Mouse (Mus musculus): ENCODE measurements around the gene Gm32717. TPM values are rescaled to one million over a fixed set of nuclear protein-coding genes. Genes with fewer than 3 reads are reported as not detected.
"Not testable (repeated sequence)": the region's sequence is repeated elsewhere in the genome, so short reads cannot be mapped to it uniquely, and the experiment has no call there.

Gm32717 gene
- polyA plus RNA-seq (2014; fragmentation: Nextera tagmentation; extraction: Ambion mirVana), result 0.21 and 0.34 TPM in 2 replicates

DNA sequence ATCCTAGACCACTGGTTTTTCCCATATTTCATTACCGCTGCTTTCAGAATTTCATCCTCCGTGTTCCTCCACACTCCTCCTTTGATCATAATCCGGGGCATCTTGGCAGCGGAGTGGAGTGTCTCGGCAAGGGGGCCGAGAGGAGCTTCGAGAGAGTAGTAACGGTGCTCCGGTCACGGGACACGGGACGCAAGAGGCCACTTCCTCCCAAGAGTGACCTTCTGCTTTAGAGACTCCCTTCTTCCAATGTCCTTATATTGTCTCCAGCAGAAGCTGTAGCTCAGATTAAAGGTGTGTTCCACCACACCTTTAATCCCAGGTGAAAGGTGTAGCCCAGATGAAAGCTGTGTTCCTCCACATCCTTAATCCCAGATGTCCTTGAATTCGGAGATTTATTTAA is at the start of gene Gm32717:
Gene Gm32717, minus strand, starts transcription at position 101 of the 400 bp plus-strand sequence.
- H3K4me2 ChIP-seq (ENCODE audit: low read length); H3K4me3 ChIP-seq (replicated peaks; ENCODE audit: low read depth, low read length); H3K36me3 ChIP-seq (ENCODE audit: control insufficient read depth, insufficient read depth, low read length); ATAC-seq (ENCODE audit: low FRiP score, low TSS enrichment); DNase-seq; H3K4me1 ChIP-seq (ENCODE audit: control insufficient read depth, insufficient read depth, low read length); H3K27me3 ChIP-seq (ENCODE audit: control insufficient read depth, insufficient read depth, low read length); H3K9ac ChIP-seq (replicated peaks; ENCODE audit: low read length); H3K27ac ChIP-seq (replicated peaks; ENCODE audit: low read depth, low read length); H3K9me3 ChIP-seq (ENCODE audit: control insufficient read depth, low read length): not testable (repeated sequence)
- no CpG with 5 or more reads among the region's 13 CpGs for WGBS

DNA sequence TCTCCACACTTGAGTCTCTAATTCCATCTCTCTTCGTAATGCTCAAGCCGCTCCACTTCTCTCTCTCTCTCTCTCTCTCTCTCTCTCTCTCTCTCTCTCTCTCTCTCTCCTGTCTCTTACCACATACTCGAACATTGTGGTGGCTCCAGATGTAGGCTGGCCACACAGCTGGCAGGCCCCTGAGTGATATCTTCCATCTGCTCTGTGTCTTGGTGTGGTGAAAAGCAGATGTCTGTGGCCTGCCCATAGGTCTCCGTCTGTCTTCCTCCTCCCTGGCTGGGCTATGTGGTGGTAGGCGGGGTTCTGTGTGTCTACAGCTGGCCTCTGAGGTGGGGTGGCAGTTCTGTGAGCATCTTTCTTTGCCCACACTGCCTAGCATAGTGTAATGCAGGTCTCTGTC is 42.4 kb upstream of the Gm32717 start:
- H3K27ac ChIP-seq (replicated peaks; ENCODE audit: low read depth, low read length); H3K27me3 ChIP-seq (ENCODE audit: control insufficient read depth, insufficient read depth, low read length); H3K4me1 ChIP-seq (ENCODE audit: control insufficient read depth, insufficient read depth, low read length); DNase-seq; H3K9ac ChIP-seq (replicated peaks; ENCODE audit: low read length); ATAC-seq (ENCODE audit: low FRiP score, low TSS enrichment); H3K4me3 ChIP-seq (replicated peaks; ENCODE audit: low read depth, low read length); H3K4me2 ChIP-seq (ENCODE audit: low read length); H3K36me3 ChIP-seq (ENCODE audit: control insufficient read depth, insufficient read depth, low read length); H3K9me3 ChIP-seq (ENCODE audit: control insufficient read depth, low read length): not testable (repeated sequence)
- 85% methylated on average over 3 of the region's 5 CpGs for WGBS

DNA sequence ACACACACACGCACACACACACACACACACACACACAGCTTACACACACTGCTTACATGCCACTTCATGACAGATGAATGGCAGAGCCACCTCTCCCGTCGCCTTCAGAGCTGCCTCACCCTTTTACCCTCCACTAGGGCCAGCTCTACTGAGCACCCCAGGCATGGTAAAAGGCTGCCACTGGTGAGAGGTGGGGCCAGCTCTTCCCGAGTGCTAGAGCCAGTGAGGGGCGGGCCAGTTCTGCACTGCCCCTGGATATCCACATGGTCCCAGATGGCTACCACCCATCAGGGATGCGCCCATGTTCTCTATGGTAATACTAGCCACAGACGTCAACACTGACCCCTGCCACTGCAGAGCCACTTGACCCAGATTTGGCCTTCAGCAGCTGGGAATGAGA is 42.0 kb upstream of the Gm32717 start:
- not testable (repeated sequence) for H3K27me3 ChIP-seq (ENCODE audit: control insufficient read depth, insufficient read depth, low read length); H3K4me1 ChIP-seq (ENCODE audit: control insufficient read depth, insufficient read depth, low read length); ATAC-seq (ENCODE audit: low FRiP score, low TSS enrichment); H3K4me3 ChIP-seq (replicated peaks; ENCODE audit: low read depth, low read length); H3K9ac ChIP-seq (replicated peaks; ENCODE audit: low read length); H3K9me3 ChIP-seq (ENCODE audit: control insufficient read depth, low read length); DNase-seq; H3K4me2 ChIP-seq (ENCODE audit: low read length); H3K36me3 ChIP-seq (ENCODE audit: control insufficient read depth, insufficient read depth, low read length); H3K27ac ChIP-seq (replicated peaks; ENCODE audit: low read depth, low read length)
- 82% methylated on average over 7 of the region's 7 CpGs for WGBS

DNA sequence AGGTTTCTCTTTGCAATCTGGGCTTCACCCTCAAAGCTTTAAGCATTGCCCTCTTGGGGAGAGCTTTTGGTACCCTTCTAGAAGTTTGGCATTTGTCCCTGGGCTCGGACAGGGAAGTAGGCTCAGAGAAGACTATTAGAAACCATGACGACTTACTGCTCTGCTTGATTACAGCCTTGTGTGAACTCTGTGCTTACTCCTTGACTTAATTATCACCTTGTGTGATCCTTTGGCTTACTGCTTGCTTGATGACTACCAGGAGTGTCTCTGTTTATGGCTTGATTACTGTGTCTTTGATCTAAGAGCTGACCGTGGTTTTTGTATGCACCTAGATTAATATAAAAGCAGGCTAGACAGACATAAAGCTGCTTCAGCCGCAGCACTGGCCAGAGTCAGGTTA is 37.5 kb upstream of the Gm32717 start:
- H3K4me1 ChIP-seq (ENCODE audit: control insufficient read depth, insufficient read depth, low read length); H3K9me3 ChIP-seq (ENCODE audit: control insufficient read depth, low read length); H3K4me2 ChIP-seq (ENCODE audit: low read length); DNase-seq; H3K27me3 ChIP-seq (ENCODE audit: control insufficient read depth, insufficient read depth, low read length); H3K36me3 ChIP-seq (ENCODE audit: control insufficient read depth, insufficient read depth, low read length); ATAC-seq (ENCODE audit: low FRiP score, low TSS enrichment); H3K9ac ChIP-seq (replicated peaks; ENCODE audit: low read length); H3K27ac ChIP-seq (replicated peaks; ENCODE audit: low read depth, low read length); H3K4me3 ChIP-seq (replicated peaks; ENCODE audit: low read depth, low read length): not testable (repeated sequence)
- no CpG with 5 or more reads among the region's 4 CpGs for WGBS

DNA sequence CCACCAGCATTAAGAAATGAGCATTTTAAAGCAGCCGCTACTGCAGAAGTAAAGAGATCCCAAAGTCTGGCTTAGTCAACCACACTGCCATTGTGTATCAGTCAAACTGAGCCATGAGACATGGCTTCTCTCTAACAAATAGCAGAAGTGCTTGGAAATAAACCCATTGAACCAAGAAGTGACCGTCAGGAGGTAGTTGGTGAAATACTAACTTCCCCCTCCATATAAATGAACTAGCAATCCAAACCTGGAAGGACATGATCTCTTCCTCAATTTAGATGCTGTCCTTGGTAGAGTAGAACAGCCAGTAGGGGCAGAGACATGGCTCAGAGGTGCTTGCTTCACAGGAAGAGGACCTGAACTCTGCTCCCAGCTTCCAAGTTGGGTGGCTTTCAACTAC is 30.8 kb upstream of the Gm32717 start:
- no CpG with 5 or more reads among the region's 2 CpGs for WGBS
- H3K4me1 ChIP-seq (ENCODE audit: control insufficient read depth, insufficient read depth, low read length); H3K9ac ChIP-seq (replicated peaks; ENCODE audit: low read length); H3K36me3 ChIP-seq (ENCODE audit: control insufficient read depth, insufficient read depth, low read length); H3K4me2 ChIP-seq (ENCODE audit: low read length); H3K9me3 ChIP-seq (ENCODE audit: control insufficient read depth, low read length); DNase-seq; H3K27me3 ChIP-seq (ENCODE audit: control insufficient read depth, insufficient read depth, low read length); ATAC-seq (ENCODE audit: low FRiP score, low TSS enrichment); H3K27ac ChIP-seq (replicated peaks; ENCODE audit: low read depth, low read length); H3K4me3 ChIP-seq (replicated peaks; ENCODE audit: low read depth, low read length): not testable (repeated sequence)

DNA sequence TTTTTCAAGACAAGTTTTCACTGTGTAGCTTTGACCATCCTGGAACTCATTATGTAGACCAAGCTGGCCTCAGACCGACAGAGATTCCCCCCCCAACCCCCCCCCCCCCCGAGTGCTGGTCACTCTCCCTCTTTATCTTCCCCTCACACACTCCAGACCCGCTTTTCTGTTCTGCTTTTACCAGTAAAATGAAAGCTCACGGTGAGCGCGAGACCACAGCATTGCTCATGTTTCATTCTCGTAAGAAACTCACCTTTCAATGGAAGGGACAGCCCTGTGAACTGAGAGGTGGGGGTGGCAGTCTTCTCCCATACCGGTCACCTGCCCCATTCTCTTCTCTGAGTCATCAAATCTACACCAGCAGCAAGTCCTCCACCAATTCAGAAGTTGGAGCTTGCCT is 28.2 kb upstream of the Gm32717 start:
- 67% methylated on average over 1 of the region's 8 CpGs for WGBS
- not testable (repeated sequence) for H3K36me3 ChIP-seq (ENCODE audit: control insufficient read depth, insufficient read depth, low read length); H3K27me3 ChIP-seq (ENCODE audit: control insufficient read depth, insufficient read depth, low read length); H3K4me3 ChIP-seq (replicated peaks; ENCODE audit: low read depth, low read length); H3K4me2 ChIP-seq (ENCODE audit: low read length); H3K27ac ChIP-seq (replicated peaks; ENCODE audit: low read depth, low read length); H3K9me3 ChIP-seq (ENCODE audit: control insufficient read depth, low read length); ATAC-seq (ENCODE audit: low FRiP score, low TSS enrichment); H3K9ac ChIP-seq (replicated peaks; ENCODE audit: low read length); H3K4me1 ChIP-seq (ENCODE audit: control insufficient read depth, insufficient read depth, low read length); DNase-seq

DNA sequence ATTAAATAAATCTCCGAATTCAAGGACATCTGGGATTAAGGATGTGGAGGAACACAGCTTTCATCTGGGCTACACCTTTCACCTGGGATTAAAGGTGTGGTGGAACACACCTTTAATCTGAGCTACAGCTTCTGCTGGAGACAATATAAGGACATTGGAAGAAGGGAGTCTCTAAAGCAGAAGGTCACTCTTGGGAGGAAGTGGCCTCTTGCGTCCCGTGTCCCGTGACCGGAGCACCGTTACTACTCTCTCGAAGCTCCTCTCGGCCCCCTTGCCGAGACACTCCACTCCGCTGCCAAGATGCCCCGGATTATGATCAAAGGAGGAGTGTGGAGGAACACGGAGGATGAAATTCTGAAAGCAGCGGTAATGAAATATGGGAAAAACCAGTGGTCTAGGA is 17.8 kb upstream of the Gm32717 start, which contains the start of gene Gm32802:
Gene Gm32802, plus strand, starts transcription at position 301 of the 400 bp plus-strand sequence.
- H3K9me3 ChIP-seq (ENCODE audit: control insufficient read depth, low read length); H3K4me1 ChIP-seq (ENCODE audit: control insufficient read depth, insufficient read depth, low read length); H3K9ac ChIP-seq (replicated peaks; ENCODE audit: low read length); H3K27ac ChIP-seq (replicated peaks; ENCODE audit: low read depth, low read length); H3K27me3 ChIP-seq (ENCODE audit: control insufficient read depth, insufficient read depth, low read length); H3K36me3 ChIP-seq (ENCODE audit: control insufficient read depth, insufficient read depth, low read length); DNase-seq; ATAC-seq (ENCODE audit: low FRiP score, low TSS enrichment); H3K4me2 ChIP-seq (ENCODE audit: low read length); H3K4me3 ChIP-seq (replicated peaks; ENCODE audit: low read depth, low read length): not testable (repeated sequence)
- WGBS, result no CpG with 5 or more reads among the region's 13 CpGs

DNA sequence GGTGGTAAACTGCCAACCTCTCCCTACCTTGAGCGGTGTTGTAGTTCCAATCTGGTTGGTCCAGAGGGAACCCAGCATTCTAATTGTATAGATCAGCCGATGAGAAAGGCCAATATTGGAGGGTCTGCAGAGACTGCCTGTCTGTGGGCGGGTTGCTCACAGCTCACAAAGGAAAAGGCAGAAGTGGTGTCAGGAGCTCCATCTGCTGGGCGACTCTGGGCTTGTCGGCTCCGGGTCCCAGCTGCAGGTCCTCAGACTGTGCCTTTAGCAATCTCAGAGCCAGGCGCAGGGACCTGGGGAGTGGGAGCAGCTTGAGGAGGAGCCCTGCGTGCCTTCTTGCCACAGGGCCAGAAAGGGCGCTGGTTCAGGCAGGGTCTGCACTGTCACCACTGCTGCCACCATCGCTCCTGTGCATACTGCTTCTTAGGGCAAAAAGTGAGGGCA is 10.3 kb upstream of the Gm32717 start:
- ATAC-seq (ENCODE audit: low FRiP score, low TSS enrichment) (peak; percentile 46; the same call in 1 of the 2 replicates), DNase-seq (peak; percentile 83)
- Histone ChIP-seq H3K9ac (replicated peaks; ENCODE audit: low read length) (no peak overlapping the region), H3K4me1 (ENCODE audit: control insufficient read depth, insufficient read depth, low read length) (no peaks in the 10 kb centered on the region), H3K9me3 (ENCODE audit: control insufficient read depth, low read length) (no peaks in the 10 kb centered on the region), H3K4me3 (replicated peaks; ENCODE audit: low read depth, low read length) (no peak overlapping the region), H3K4me2 (ENCODE audit: low read length) (no peak overlapping the region), H3K27me3 (ENCODE audit: control insufficient read depth, insufficient read depth, low read length) (no peaks in the 10 kb centered on the region), H3K27ac (replicated peaks; ENCODE audit: low read depth, low read length) (no peak overlapping the region), H3K36me3 (ENCODE audit: control insufficient read depth, insufficient read depth, low read length) (no peaks in the 10 kb centered on the region)
- WGBS, result 41% methylated on average over 10 of the region's 10 CpGs

DNA sequence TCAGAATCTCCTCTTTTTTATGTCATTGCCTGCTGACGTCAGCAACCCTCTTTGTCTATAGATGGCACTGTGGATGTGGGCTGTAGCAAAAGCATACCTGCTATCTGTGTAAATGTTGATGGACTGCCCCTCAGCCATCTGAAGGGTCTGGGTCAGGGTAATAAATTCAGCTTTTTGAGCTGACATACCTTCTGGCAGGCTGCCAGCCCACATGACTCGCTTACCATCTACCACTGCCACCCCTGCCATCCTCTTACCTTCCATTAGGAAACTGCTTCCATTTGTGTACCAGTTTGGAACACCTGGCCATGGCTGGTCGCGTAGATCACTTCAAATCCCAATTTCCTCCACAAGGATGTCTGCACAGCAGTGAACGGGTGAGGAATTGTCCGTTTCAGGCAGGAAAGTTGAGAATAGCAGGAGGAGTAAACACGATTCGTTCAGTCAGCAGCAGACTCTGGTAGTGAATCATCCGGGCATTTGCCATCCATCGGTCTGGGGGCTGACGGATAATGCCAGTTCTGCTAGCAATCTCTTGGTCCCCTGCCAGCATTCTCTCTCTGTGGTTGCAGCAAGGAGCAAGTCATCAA is 8.5 kb upstream of the Gm32717 start:
- H3K4me3 ChIP-seq (replicated peaks; ENCODE audit: low read depth, low read length); H3K36me3 ChIP-seq (ENCODE audit: control insufficient read depth, insufficient read depth, low read length); H3K9ac ChIP-seq (replicated peaks; ENCODE audit: low read length); ATAC-seq (ENCODE audit: low FRiP score, low TSS enrichment); H3K27ac ChIP-seq (replicated peaks; ENCODE audit: low read depth, low read length); H3K27me3 ChIP-seq (ENCODE audit: control insufficient read depth, insufficient read depth, low read length); H3K4me1 ChIP-seq (ENCODE audit: control insufficient read depth, insufficient read depth, low read length); H3K4me2 ChIP-seq (ENCODE audit: low read length); H3K9me3 ChIP-seq (ENCODE audit: control insufficient read depth, low read length): not testable (repeated sequence)
- DNase-seq, result peak; percentile 4
- WGBS, result 79% methylated on average over 11 of the region's 11 CpGs
